Mouse (Mus musculus): ENCODE results near the gene Lsp1. TPM values are rescaled to one million over a fixed set of nuclear protein-coding genes. Genes with fewer than 3 reads are reported as not detected.

Lsp1 gene
- polyA plus RNA-seq, 1 experiment from 2014 or later, result 61.8 TPM

- ATAC-seq, result no peak
- Histone ChIP-seq H3K4me3 (ENCODE audit: low read depth, low read length) (no peak overlapping the region), H3K27ac (ENCODE audit: low read depth, low read length) (no peak overlapping the region), H3K9me3 (ENCODE audit: control insufficient read depth) (no peaks in the 10 kb centered on the region), H3K36me3 (ENCODE audit: control insufficient read depth, insufficient read depth) (no peaks in the 10 kb centered on the region), H3K4me1 (replicated peaks; ENCODE audit: control insufficient read depth, insufficient read depth, low read length) (no peaks in the 10 kb centered on the region), H3K4me2 (replicated peaks; ENCODE audit: low read depth) (no peak overlapping the region), H3K9ac (ENCODE audit: low read depth, low read length) (no peak overlapping the region), H3K27me3 (replicated peaks; ENCODE audit: control insufficient read depth, insufficient read depth, low read length) (no peaks in the 10 kb centered on the region)
- no peak for TF ChIP-seq CTCF (IDR thresholded peaks at IDR 0.05; ENCODE audit: low read depth)
- 78% methylated on average over 6 of the region's 6 CpGs for WGBS
Observed at GRCm38 (mm10) chr7:142449038-142449617, 11.5 kb upstream of the Lsp1 start.

DNA sequence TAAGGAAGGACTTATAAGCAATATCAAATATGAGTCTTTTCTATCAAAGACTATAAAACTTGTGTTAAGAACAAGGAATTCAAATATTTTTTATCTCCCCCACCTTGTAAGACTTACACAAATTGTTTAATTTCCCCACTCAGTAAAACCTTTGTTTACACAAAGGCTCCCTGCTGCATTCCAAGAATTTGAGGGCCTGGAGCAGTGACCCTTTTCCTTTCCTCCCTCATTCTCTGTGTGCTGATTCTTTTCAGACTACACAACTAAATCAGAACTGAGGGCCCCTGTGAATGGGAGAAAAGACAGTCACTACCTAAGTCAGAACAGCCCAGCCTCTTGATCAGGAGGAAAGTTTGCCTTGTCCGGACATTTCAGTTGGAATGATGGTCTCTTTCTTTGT is 5.9 kb upstream of the Lsp1 start:
- no peak for ATAC-seq
- H3K4me3 ChIP-seq (ENCODE audit: low read depth, low read length), result no peak overlapping the region
- no peak overlapping the region for H3K4me2 ChIP-seq (replicated peaks; ENCODE audit: low read depth)
- H3K27me3 ChIP-seq (replicated peaks; ENCODE audit: control insufficient read depth, insufficient read depth, low read length), result no peaks in the 10 kb centered on the region
- no peaks in the 10 kb centered on the region for H3K36me3 ChIP-seq (ENCODE audit: control insufficient read depth, insufficient read depth)
- no peaks in the 10 kb centered on the region for H3K4me1 ChIP-seq (replicated peaks; ENCODE audit: control insufficient read depth, insufficient read depth, low read length)
- no peak for TF ChIP-seq CTCF (IDR thresholded peaks at IDR 0.05; ENCODE audit: low read depth)
- no peaks in the 10 kb centered on the region for H3K9me3 ChIP-seq (ENCODE audit: control insufficient read depth)
- 0 out of 2 replicates have a peak overlapping the region, but pooled peaks have one; percentile 2 for H3K27ac ChIP-seq (ENCODE audit: low read depth, low read length)
- WGBS, result 43% methylated on average over 1 of the region's 1 CpGs
- H3K9ac ChIP-seq (ENCODE audit: low read depth, low read length), result no peak overlapping the region

GRCm38 (mm10) chr7:142455251-142455650 is 5.4 kb upstream of the Lsp1 start:
- no peak for ATAC-seq
- no peaks in the 10 kb centered on the region for H3K4me1 ChIP-seq (replicated peaks; ENCODE audit: control insufficient read depth, insufficient read depth, low read length)

DNA sequence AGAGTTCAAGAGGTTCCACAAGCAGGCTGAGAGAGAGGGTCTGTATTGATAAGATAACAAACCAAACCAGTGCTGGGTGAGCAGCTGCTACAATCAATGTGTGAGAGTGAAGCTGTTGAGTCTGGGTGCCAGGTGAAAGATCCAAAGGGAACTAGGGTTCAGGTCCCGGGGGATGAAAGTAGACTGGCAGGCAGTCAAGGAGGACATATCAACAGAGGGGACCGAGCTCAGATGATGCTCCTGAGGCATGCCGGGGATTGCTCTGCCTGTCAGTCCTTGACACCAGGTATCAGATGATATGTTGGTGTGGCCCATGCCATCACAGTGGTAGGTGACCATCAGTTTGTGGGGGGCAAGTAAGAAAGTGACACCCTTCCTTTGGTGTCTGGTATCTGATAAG is 3.8 kb upstream of the Lsp1 start:
- Histone ChIP-seq H3K4me2 (replicated peaks; ENCODE audit: low read depth) (no peak overlapping the region), H3K27ac (ENCODE audit: low read depth, low read length) (no peak overlapping the region), H3K4me1 (replicated peaks; ENCODE audit: control insufficient read depth, insufficient read depth, low read length) (no peaks in the 10 kb centered on the region), H3K9ac (ENCODE audit: low read depth, low read length) (no peak overlapping the region), H3K4me3 (ENCODE audit: low read depth, low read length) (no peak overlapping the region), H3K27me3 (replicated peaks; ENCODE audit: control insufficient read depth, insufficient read depth, low read length) (no peaks in the 10 kb centered on the region), H3K36me3 (ENCODE audit: control insufficient read depth, insufficient read depth) (no peaks in the 10 kb centered on the region), H3K9me3 (ENCODE audit: control insufficient read depth) (no peaks in the 10 kb centered on the region)
- no peak for TF ChIP-seq CTCF (IDR thresholded peaks at IDR 0.05; ENCODE audit: low read depth)
- ATAC-seq, result no peak
- 34% methylated on average over 3 of the region's 3 CpGs for WGBS

More at GRCm38 (mm10) chr7:142455251-142455650, 5.4 kb upstream of the Lsp1 start:
- no peak overlapping the region for H3K4me3 ChIP-seq (ENCODE audit: low read depth, low read length)
- H3K4me2 ChIP-seq (replicated peaks; ENCODE audit: low read depth), result no peak overlapping the region
- H3K27ac ChIP-seq (ENCODE audit: low read depth, low read length), result 0 out of 2 replicates have a peak overlapping the region, but pooled peaks have one; percentile 2
- WGBS, result 40% methylated on average over 2 of the region's 2 CpGs
- H3K27me3 ChIP-seq (replicated peaks; ENCODE audit: control insufficient read depth, insufficient read depth, low read length), result no peaks in the 10 kb centered on the region
- no peak overlapping the region for H3K9ac ChIP-seq (ENCODE audit: low read depth, low read length)
- H3K36me3 ChIP-seq (ENCODE audit: control insufficient read depth, insufficient read depth), result no peaks in the 10 kb centered on the region
- no peaks in the 10 kb centered on the region for H3K9me3 ChIP-seq (ENCODE audit: control insufficient read depth)
- TF ChIP-seq CTCF (IDR thresholded peaks at IDR 0.05; ENCODE audit: low read depth), result no peak

DNA sequence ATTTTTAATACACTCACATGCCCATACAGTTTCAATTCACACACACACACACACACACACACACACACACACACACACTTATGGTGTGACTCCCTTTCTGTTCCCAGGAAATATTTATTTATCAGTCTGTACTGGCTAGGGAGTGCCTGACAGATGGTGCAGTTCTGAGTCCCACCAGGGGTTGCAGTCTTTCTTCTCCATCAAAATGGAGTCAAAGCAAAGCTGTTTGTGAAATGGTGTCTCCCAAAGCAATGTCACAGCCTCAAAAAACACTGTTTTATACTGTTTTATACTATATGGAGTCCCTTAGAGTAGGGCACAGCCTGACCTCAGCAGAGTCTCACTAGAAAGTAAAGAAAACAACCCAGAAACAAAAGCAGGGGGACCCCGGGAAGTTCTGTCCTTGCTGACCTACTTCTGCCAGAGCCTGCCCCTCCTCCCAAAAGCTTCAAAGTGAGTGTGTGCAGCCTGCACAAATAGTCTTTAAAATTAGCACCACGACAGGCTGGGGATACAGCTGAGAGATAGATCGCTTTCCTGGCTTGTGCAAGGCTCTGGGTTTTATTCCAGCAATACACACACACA is 3.3 kb upstream of the Lsp1 start:
- H3K4me2 ChIP-seq (replicated peaks; ENCODE audit: low read depth), result no peak overlapping the region
- H3K36me3 ChIP-seq (ENCODE audit: control insufficient read depth, insufficient read depth), result no peaks in the 10 kb centered on the region
- no peaks in the 10 kb centered on the region for H3K9me3 ChIP-seq (ENCODE audit: control insufficient read depth)
- no peaks in the 10 kb centered on the region for H3K4me1 ChIP-seq (replicated peaks; ENCODE audit: control insufficient read depth, insufficient read depth, low read length)
- peak overlapping the region; percentile 61 for H3K27ac ChIP-seq (ENCODE audit: low read depth, low read length)
- no peak overlapping the region for H3K4me3 ChIP-seq (ENCODE audit: low read depth, low read length)
- H3K27me3 ChIP-seq (replicated peaks; ENCODE audit: control insufficient read depth, insufficient read depth, low read length), result no peaks in the 10 kb centered on the region
- no peak overlapping the region for H3K9ac ChIP-seq (ENCODE audit: low read depth, low read length)
- peak; percentile 49 for TF ChIP-seq CTCF (IDR thresholded peaks at IDR 0.05; ENCODE audit: low read depth)
- WGBS, result 23% methylated on average over 3 of the region's 3 CpGs
- no peak; the same call in 1 of the 2 replicates for ATAC-seq

DNA sequence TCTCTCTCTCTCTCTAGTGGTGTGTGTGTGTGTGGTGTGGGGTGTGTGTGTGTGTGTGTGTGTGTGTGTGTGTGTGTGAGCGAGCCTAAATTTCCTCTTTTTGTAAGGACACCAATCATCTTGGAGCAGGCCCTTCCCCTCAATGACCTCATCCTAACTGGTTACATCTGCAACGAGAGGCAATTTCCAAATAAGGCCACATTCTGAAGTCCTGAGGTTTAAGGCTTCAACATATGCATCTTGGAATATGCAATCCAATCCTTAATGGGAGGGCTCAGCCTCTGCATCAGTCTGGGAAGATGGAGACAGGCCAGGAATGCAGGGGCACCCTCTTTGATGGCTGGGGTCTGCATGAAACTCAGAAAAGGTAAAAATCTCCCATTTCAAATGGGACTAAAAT is 2.6 kb upstream of the Lsp1 start:
- H3K4me3 ChIP-seq (ENCODE audit: low read depth, low read length), result no peak overlapping the region
- H3K9ac ChIP-seq (ENCODE audit: low read depth, low read length), result no peak overlapping the region
- H3K27ac ChIP-seq (ENCODE audit: low read depth, low read length), result peak overlapping the region; percentile 61
- H3K4me2 ChIP-seq (replicated peaks; ENCODE audit: low read depth), result no peak overlapping the region
- peak; percentile 34; the same call in 1 of the 2 replicates for ATAC-seq
- H3K9me3 ChIP-seq (ENCODE audit: control insufficient read depth), result no peaks in the 10 kb centered on the region
- H3K36me3 ChIP-seq (ENCODE audit: control insufficient read depth, insufficient read depth), result no peaks in the 10 kb centered on the region
- no peak for TF ChIP-seq CTCF (IDR thresholded peaks at IDR 0.05; ENCODE audit: low read depth)
- H3K4me1 ChIP-seq (replicated peaks; ENCODE audit: control insufficient read depth, insufficient read depth, low read length), result no peaks in the 10 kb centered on the region
- H3K27me3 ChIP-seq (replicated peaks; ENCODE audit: control insufficient read depth, insufficient read depth, low read length), result no peaks in the 10 kb centered on the region
- WGBS, result 31% methylated on average over 2 of the region's 2 CpGs
